Mouse (Mus musculus) lung, postnatal 36 days (tissue): ENCODE measurements around the gene Cpne7.
"Not testable (repeated sequence)": the region's sequence is repeated elsewhere in the genome, so short reads cannot be mapped to it uniquely, and the experiment has no call there.

ENCODE experiments used
- DNase-seq: peaks from one replicate; pipeline ENCODE4 v3.0.0; 2022; ENCODE audit warnings: mixed read lengths

The Cpne7 gene

DNA sequence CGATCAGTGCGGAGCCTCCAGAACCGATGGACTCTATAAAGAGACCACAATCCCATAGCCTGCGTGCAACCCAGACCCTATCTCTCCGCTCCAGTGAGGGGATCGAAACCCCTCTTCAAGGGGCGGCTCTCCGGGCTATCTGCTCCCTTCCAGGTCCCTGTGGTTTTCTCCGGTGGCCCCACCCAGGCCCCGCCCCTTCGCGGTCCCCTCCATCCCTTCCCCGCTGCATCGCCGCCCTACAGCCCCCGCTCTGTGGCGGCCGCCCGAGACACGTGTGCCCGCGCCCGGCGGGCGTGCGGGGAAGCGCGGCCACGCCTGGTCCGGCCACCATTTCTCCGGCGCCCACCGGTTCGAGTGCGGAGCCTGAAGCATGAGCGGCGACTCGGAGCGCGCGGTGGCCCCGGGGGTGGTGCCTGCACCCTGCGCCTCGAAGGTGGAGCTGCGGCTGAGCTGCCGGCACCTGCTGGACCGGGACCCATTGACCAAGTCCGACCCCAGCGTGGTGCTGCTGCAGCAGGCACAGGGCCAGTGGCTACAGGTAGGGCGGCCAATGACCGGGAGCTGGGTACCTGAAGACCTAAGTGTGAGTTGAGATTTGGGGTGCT lies at the start of gene Cpne7:
Gene Cpne7 (plus strand): TSS at position 248 of the 605 bp plus-strand sequence.
- DNase-seq, result no peak

DNA sequence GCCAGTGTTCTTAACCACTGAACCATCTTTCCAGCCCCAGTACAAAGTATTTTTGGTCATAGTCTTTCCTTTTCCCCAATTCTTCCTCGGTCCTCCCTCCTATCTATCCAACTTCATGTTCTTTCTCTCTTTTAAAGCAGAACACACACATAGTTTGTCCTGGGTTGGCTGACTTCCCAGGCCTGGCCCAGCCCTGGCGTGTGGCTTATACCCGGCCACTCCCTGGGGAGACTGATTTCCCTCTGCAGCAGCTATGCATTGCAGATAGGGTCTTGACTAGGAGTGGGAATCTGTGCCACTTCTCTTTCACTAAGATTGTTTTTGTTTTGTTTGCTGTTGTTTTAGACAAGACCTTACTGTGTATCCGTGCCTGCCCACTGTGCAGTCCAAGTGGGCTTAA lies 46.0 kb upstream of the Cpne7 start:
- DNase-seq, result peak; percentile 25

DNA sequence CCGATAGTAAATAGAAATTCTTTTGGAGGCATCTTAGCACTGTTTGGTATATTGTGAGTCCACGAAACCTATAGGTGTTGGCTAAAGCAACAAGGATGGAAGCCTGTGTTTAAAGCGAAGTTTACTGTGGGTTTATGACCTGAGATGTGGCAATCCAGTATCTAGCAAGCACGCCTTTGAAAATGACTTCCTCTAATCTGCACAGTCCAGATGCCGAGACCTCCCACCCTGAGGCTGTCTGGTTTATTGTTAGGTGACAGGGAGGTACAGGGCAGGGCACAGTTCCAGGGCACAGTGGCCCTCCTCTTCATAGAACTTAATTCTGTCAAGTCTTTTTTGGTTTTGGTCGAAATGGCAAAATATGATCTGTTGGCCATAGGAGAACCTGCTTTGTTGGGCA lies 40.0 kb upstream of the Cpne7 start:
- no peak for DNase-seq

DNA sequence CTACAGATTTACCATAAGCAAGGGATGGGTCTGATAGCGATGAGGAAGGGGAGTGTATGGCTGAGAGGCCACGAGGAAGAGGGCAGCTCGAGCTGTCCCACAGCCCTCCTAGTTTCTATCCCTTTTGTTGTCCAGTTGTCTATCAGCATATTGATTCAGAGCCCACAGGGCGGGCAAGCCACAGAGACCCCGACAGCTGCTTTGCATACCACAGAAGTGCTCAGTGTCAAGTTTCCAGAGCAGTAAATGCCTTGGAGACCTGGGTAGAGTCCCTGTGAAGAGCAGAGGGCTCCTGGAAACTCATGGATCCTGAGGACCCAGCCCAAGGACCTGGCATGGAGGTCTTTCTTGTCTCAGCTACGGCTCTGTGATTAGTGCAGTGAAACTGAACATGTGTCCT lies 34.2 kb upstream of the Cpne7 start:
- no peak for DNase-seq

DNA sequence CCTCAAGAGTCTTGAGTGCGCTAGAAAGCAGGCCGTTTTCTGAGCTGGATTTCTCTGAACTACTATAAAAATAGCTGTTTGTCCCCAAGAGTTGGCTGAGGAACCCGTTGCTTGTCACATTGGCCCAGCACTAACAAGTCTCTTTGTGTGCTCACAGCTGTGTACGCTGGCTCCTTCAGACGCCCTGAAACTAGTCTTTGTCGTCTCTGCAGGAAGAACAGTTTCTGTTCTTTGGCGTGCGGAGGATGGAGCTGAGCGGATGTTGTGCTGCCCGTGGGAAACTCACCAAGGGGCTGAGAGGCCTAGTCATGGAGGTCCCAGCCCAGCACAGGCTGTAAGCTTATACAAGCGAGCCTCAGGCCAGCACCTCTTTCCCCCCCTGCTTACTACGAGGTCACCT lies 33.6 kb upstream of the Cpne7 start:
- no peak for DNase-seq

DNA sequence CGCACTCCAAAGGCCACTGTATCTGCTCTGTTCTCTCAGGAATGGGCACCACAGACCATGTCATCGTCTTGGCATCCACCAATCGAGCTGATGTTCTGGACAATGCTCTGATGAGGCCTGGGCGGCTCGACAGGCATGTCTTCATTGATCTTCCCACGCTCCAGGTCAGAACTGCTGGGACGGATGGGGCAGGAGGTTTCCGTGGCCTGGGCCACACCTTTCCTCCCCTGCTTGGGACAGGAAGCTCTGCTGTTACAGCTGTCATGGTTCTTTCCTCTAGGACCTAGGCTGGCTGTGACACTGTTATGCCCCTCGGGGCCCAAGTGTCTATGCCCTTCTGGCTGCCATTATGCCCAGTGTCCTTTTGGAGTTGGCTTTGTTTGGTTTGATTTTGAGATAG lies 29.9 kb upstream of the Cpne7 start:
- DNase-seq, result no peak

DNA sequence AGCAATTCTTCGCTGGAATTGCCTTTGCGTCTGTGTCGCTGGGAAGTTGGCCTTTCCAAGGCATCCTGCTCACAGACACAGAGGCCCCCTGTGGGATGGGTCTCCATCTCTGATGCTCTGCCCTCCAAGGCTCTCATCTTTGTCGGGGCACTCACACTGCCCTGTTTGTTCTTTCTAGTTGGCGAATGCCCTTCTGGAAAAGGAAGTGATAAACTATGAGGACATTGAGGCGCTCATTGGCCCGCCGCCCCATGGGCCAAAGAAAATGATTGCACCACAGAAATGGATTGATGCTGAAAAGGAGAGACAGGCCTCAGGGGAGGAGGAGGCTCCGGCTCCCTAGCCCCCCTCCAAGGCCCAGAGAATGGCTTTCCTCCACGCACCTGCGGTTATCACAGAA lies 20.0 kb upstream of the Cpne7 start:
- DNase-seq, result no peak

DNA sequence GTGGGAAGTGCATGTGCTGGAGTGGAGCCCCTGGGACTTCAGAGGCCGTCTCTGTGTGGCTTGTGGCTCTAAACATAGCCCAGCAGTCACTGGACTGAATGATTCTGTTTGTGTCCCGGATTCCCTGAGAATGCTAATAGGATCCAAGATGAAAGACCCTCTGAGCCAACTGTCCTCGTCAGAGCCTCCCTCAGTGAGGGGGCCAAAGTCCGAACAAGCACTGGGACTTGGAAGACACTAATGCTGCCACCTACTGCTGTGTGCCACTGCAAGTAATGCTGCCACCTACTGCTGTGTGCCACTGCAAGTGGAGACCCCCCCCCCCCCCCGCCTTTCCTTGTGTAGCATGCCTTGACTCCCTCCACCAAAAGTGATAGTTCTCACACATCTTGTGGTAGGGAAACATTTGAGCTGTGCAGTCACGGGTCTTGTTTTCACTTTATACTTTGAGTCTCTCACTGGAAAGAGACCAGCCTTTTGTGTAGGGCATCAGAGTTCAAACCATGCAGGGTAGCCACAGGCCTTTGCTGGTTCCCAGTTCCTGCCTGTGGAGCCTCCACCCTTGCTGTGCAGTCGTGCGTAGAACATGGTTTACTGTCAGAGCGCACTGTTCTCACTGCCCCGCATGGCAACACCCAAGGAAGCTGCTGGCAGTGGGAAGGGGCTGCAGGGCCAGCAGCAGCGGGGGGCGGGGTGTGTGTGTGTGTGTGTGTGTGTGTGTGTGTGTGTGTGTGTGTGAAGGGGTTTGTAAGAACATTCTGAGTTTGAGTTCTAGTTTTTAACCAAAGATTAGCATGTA lies 19.2 kb upstream of the Cpne7 start:
- DNase-seq, result peak; percentile 47

DNA sequence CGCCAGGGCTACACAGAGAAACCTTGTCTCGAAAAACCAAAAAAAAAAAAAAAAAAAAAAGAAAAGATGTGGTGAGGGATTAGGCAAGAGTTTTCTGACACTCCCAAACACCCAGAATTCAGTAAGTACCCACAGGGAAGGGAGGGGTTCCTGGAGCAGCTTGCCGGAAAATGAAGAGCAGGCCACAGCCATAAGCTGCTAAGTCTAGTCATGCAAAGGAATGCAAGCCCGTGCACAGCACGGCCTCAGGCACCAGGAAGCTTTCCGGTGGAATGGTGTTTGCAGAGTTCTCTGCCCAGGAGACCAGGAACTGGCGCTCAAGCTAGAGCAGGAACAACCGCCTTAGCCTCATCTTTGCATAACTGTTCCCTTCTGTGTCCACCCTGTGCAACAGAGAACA lies 16.9 kb upstream of the Cpne7 start:
- DNase-seq, result no peak

DNA sequence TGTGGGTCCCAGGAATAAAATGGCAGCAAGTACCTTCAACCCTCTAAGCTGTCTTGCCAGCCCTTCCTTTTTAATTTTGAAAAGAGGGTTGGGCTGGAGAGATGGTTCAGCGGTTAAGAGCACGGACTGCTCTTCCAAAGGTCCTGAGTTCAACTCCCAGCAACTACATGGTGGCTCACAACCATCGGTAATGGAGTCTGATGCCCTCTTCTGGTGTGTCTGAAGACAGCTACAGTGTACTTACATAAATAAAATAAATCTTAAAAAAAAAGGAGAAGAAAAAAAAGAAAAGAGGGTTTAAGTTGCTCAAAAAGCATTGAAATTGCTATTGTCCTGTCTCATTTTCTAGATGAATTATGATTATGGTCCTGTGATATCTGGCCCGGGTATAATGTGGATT lies 15.9 kb upstream of the Cpne7 start:
- DNase-seq, result no peak

DNA sequence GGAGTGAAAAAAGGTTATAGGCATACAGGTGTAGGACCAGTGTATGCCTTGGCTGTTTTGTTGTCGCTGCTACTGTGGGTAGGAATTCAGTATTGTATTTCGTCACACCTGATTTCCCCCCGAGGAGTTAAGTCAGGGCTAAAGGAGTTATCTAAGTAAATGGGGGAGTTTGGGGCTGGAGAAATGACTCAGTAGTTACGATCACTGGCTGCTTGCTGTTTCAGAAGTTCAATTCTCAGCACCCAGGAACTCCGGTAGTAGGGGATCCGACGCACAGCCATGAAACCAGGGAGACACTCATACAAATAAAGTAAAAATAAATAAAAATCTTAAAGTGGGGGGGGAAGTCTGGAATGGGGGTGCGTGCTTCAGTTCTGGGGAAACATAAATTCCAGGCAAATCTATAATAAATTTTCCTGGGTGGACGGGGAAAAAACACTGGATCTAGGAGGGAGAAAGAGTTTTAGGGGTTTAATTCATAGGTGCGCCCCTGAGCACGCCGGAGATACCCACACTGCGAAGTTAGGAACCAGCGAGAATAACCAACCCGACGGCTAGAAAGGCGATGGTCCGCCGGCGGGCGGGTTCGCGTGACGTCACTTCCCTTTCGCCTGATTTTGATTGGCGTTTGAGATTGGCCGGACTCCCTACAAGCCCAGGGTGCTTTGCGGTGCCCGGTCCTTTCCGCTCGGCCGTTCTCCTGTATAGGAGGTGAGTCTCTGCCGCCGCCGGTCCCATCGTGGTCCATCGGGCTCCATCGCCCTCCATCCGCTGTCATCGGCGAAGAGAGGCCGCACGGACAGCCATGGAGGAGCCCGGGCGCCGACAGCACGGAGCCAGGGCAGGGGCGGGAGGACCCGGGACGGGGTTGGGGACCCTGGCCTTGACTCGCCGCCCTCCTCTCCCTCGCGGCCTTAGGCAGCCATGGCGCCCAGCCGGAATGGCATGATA lies 15.2 kb upstream of the Cpne7 start, which contains the start of gene Rpl13:
Gene Rpl13 (plus strand): TSS at position 616 of the 951 bp plus-strand sequence.
- peak; percentile 99 for DNase-seq

DNA sequence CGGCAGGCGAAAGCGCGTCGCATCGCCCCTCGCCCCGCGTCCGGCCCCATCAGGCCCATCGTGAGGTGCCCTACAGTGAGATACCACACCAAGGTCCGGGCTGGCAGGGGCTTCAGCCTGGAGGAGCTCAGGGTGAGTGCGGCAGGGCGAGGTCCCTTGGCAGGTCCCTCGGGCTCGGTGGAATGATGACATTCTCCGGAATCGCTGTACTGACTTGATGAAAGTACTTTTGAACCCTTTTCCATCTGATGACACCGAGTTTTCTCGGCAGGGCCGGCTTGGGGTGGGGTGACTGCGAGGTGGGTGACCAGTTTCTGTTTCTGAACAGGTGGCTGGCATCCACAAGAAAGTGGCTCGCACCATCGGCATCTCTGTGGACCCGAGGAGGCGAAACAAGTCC lies 14.3 kb upstream of the Cpne7 start:
- DNase-seq, result not testable (repeated sequence)

DNA sequence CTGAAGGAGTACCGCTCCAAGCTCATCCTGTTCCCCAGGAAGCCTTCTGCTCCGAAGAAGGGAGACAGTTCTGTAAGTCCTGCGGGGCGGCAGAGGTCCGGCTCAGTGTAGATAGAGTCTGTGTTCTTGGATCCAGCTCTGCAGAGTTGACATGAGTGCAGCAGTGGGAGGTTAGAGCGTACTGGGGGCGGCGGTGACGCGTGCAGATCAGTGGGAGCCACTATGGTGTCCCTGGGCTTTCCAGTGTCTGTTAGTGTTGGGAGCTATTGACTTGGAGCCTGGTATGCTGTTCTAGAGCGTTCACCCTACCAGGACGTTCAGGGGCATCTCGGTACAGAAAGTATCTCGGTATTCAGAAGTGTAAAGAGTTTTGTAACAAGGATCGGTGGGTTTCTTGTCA lies 13.9 kb upstream of the Cpne7 start:
- no peak for DNase-seq

DNA sequence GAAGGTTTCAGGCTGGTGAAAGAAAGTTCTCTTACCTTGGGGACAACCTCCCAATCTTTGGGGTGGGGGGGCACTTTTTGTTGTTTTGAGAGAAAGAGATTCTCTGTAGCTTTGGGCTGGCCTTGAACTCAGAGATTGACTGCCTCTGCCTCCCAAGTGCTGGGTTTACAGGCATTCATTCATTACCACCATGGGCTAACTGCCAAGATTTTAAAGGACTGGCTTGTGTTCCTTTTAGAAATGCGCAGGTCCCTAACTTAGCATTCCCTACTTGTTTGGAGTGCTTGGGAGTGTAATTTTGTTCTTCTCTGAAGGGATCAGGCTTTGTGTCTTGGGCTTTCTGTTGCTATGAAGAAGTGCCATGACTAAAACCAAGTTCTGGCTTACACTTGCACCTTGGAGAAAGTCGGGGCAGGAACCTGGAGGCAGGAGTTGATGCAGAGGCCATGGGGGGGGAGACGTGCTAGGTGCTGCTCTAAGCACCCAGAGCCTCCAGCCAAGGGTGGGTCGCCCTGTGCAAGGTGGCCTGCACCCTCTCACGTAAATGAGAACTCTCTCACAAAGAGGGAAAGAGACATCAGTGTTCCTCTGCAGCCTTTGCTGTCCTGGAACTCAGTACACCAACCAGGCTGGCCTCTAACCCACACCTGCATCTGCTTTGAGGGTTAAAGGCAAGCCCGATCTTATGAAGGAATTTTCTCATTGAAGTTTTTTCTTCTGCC lies 13.0 kb upstream of the Cpne7 start:
- no peak for DNase-seq

DNA sequence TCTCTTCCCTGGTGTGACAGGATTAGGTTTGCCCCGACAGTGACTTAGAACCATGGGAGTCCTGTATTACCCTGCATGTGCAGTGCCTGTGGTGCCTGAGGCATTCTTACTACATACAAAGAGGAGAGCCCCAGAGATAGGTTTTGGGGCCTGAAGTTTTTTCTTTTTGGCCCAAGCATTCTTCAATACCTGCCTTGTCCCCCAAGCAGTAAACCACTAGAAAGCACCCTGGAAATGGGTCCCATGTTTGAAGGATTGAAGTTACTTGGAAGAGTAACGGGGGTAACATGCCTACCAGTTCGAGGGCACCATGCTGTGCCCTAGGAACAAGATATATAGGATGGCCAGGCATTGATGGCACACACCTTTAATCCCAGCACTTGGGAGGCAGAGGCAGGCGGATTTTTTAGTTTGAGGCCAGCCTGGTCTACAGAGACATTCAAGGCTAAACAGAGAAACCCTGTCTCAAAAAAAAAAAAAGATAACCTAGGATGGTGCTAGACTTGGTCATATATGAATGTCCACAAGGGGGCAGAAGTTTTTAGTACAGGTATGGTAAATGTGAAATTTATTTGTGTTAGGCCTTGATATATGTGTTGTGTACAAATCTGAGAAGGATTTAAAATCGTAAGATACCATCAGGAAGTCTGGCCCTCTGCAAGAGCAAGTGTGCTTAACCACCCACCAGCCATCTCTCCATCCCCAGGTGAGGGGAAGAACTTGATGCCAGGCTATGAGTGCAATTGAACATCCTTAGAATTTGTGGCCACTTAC lies 11.4 kb upstream of the Cpne7 start:
- peak; percentile 71 for DNase-seq

DNA sequence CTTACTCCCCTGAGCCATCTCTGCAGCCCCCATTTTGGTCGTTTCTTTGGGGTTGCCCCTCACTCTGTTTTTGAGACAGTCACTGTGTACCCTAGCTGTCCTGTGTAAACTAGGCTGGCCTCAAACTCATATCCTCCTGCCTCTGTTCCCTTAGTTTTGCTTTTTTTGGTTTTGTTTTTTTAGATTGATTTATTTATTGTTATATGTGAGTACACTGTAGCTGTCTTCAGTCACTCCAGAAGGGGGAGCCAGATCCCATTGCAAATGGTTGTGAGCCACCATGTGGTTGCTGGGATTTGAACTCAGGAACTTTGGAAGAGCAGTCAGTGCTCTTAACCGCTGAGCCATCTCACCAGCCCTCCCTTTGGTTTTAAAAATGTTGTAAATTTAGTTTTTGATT lies 10.6 kb upstream of the Cpne7 start:
- DNase-seq, result no peak

DNA sequence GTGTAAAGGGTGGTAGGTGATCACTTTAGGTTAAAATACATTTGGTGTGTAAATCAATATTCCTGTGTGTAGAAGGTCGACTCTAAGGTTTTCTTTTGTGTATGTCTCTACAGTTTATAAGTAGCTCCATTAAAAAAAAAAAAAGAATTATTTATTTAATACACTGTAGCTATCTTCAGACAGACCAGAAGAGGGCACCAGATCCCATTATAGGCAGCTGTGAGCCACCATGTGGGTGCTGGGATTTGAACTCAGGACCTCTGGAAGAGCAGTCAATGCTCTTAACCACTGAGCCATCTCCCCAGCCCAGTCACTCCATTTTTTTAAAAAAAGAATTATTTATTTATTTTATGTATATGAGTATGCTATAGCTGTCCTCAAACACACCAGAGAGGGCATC lies 9.2 kb upstream of the Cpne7 start:
- DNase-seq, result no peak

DNA sequence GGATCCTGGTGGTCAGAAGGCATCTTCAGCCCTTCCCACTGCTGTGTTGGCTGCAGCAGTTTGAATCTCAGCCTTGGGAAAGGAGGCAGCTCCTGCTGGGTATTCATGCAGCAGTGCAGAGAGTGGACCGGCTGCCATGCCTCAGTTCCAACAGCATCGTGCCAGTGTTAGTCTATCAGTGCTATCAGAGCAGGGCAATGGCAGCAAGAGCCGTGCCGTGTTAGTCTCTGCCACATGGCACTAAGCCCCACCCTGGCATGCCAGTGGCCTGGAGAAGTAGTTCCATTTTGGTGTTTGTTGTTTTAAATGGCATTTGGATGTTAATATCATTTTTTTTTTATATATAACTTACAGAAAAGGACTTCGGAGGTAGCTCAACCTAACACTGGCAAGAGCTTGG lies 8.2 kb upstream of the Cpne7 start:
- DNase-seq, result no peak

DNA sequence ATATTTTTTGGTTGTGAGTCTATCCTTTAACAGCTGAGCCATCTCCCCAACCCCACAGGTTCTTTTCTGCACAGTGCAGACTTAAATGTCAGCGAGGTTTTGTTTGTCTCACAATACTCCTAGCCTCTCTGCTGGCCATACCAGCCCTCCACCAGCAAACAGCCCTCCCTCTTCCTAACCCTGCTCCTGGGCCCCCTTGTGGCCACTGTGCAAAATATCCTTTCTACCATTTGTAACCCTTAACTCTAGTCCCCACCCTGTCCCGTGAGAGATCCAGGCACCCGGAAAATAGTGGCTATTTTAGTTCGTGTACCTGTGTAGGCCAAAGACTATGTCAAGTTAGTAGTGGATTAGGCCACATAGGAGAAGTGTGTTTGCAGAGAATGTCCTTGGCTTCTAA lies 6.5 kb upstream of the Cpne7 start:
- peak; percentile 39 for DNase-seq

DNA sequence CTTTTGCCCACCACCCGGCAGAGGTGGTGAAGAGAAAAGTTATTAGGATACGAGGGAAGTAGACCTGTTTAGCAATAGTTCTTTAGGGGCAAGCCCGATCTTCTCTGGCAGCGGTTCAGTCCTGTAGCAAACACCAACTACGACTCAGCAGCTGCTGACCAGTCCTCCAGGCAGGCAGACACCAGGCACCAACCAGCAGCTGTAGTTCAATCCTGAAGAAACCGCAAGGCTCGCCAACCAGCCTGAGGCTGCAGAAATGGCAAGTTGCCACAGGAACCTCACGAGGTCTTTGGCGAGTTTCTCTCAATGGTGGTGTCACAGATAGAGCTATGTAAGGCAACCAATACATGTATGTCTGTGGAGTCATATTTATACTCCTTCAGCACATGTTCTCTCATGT lies 4.3 kb upstream of the Cpne7 start:
- DNase-seq, result no peak

DNA sequence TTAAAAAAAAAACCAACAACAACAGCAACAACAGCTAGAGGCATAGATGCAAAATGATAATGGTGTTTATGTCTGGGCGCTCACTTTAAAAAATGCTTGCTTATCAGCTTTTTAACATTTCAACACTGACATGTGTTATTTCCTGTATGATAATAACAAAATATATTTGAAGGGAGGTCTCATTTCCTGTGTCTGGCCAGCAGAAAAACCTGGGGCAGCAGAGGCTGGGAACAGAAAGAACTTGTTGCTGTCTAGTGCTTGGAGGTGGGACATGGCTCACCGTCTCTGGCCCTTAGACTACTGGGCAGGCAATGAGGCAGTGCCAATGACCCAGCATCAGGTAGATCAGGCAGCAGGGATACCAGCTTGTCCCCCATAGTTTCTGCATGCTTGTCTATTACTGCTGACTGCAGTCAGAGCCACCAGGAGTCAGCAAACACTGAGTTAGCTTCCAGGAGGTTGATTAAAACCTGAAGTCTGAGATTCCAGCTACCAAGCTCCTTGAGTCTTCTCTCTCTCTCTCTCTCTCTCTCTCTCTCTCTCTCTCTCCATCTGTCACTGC lies 3.2 kb upstream of the Cpne7 start:
- no peak for DNase-seq

DNA sequence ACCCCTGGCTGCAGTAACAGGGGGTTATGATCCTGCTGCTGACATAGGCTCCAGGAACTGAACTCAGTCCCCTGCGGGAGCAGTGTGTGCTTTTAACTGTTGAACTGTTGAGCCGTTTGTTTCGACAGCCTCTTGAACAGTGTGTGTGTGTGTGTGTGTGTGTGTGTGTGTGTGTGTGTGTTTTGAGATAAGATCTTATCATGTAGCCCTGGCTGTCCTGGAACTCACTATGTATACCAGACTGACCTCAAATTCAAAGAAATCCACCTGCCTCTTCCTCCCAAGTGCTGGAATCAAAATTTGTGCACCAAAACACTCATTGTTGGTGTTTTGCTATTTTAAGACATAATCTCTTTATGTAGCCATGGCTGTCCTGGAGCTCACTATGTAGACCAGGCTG lies 2.5 kb upstream of the Cpne7 start:
- no peak for DNase-seq
